Mouse (Mus musculus): Measurements from ENCODE around the gene Hoxa10.

The Hoxa10 gene

DNA sequence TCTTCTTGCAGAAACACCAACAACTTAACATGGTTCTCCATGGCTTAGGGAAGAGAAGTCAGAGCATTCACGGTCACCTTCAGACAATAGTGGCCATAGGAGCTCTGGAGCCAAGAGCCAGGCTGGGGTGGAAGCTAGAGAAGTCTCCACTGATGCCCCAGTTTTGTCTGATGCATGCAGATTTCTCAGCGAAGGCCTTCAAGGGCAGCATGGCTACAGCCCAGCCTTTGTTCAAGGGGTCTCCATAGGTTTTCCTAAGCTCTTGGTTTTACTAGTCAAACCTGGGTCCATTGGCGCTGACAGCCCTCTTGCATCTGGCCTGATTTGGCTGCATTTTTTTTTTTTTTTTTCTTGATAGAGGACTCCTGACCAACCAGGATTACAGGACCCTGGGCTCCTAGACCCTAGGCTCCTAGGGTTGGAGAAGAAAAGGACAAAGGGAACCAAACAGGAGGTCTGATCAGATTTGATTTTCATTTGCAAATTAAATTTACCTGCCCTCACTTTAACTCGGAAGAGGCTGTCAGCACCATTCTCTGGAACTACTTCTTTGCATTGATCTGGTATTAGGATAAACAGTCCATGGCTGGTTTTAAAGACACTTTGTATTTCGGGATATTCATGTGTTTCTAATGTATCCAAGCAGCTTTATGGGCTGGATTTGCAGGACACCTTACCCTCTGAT is 23.6 kb upstream of the Hoxa10 start:
- in situ Hi-C loops (cut with MboI, MseI) = loop anchor here (5.0 to 10.0 kb wide), 3 partner anchors 37 to 581 kb away; partner anchors contain the start of gene Evx1

DNA sequence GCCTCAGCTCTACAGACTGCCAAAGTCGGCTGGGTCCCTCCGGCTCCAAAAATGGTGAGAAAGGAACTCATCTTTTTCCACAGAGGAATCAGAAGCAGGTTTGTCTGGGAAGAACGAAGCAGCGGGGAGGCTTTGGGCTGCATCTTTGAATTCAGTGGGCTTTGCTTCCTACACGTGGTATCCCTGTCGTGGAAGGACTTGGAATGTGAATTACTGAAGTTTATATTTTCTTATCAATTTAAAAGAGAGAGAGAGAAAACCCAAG is 22.6 kb upstream of the Hoxa10 start:
- in situ Hi-C loops (cut with MboI, MseI) = loop anchor here (5.0 to 10.0 kb wide), 3 partner anchors 36 to 582 kb away; partner anchors contain the start of gene Evx1

DNA sequence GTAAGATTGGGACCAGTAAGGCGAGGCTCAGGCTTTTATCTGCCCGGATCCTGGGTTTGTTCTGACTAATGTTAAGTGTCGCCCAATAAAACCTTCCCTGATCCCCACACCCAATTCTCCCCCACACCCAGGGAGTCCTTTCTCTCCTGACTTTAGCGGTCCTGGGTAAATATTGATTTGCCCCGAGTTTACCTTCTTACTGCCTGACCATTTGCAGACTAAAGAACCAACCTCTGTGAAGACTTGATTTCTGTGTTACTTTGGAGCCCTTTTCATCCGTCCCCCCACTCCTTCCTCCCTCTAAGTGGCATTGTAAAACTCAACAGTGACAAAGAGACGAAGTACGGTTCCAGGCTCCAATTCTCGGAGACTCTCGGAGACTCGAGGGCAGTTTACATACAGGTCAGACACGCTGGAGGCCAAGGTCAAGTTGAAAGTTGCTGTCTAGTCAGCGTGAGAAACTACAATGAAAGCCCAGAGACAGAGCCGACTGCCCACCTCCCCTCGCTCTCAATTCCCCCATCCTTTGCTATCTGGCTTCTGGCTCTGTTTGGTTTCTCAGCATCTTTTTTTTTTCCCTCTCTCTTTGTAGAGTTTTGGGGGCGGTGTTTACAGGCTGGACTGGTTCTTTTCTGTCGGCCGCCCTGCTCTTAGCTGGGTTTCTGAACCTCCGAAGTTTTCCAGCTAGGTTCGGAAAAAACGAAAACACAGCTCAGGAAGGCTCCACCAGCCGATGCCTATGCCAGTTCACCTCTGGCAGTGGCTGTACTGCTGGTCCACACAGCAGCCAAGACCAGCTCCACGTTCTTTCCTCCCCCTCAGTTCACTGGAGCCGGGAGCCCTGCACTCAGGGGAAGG is 22.0 kb upstream of the Hoxa10 start:
- in situ Hi-C loops (cut with MboI, MseI) = loop anchor here (5.0 to 10.0 kb wide), 3 partner anchors 35 to 582 kb away; partner anchors contain the start of gene Evx1

DNA sequence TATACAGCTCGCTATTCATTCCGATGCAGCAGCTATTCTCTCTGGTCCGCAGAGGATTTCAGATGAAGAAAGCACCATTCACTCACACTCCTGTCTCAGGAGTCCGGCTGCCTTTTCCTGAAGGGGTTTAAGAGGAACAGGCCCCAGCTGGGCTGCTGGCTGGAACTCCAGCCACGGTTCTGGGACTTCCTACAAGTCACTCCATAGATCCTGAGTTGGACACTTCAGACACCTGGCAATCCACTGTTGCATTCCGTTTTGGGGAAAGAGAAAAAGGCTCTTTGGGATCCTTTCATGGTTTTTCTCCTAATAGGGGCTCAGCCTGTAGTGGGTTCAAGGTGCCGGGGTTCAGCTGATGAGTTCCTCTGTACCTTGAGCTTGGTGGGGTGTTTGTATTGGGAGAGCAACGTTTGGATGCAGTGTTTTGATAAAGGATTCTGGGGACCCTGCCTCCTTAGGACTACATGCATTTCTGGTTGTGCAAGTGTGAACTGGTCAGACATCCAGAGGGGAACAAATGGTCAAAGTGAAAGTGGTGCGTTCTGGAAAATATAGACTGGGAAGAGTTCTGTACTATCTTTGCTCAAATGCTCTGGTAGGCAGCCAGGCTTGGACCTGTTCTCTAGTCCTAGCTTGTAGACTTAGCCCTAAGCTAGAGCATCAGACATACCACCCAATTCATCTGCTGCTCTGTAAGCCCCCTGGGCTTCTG is 21.3 kb upstream of the Hoxa10 start:
- in situ Hi-C loops (cut with MboI, MseI) = loop anchor here (5.0 to 10.0 kb wide), 3 partner anchors 35 to 583 kb away; partner anchors contain the start of gene Evx1

DNA sequence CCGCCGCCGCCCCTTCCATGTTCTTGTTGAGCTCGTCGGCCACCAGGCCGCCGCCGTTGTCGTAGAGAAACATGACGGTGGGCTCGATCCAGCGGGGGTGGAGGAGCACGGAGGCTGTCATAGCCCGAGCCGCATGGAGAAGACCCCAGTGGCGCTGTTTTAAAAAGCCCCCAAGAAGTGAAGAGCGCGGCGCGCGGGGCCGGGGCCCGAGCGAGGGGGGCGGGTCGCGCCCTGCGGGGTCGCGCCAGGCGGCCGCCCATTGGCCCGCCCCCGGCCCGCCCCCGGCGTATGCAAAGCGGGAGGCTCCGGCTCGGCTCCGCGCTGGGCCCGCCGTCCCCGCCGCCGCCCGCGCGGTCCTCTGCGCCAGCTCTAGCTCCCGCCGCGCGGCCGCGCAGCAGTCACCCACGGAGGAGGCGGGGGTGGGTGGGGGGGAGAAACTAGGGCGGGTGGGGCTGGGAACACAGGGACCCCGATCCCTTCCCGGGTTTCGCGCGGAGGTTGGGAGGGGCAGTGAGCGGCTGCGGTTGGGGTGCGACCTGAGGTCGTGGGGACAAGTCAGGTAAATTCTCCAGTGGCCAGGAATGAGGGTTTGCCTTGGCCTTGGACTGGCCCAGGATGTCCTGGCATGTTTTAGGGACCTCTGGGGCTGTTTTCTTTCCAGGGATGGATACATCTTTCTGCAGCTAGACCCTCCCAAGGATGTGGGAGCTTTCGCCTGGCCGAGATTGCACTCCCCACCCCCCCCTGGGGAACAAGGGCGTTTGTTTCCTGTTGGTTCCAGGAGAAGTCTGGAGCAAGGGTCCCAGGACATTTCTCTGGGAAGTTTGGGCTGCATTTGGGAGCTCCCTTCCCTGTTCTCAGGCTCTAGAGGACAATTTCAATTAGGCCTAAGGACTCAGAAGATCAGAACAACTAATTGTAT is 20.3 kb upstream of the Hoxa10 start, which contains the start of gene Hoxa13:
TSS of gene Hoxa13 (minus strand) at position 227 of the 922 bp plus-strand sequence.
- in situ Hi-C loops (cut with MboI, MseI) = loop anchor here (5.0 to 10.0 kb wide), 3 partner anchors 34 to 584 kb away; partner anchors contain the start of gene Evx1

DNA sequence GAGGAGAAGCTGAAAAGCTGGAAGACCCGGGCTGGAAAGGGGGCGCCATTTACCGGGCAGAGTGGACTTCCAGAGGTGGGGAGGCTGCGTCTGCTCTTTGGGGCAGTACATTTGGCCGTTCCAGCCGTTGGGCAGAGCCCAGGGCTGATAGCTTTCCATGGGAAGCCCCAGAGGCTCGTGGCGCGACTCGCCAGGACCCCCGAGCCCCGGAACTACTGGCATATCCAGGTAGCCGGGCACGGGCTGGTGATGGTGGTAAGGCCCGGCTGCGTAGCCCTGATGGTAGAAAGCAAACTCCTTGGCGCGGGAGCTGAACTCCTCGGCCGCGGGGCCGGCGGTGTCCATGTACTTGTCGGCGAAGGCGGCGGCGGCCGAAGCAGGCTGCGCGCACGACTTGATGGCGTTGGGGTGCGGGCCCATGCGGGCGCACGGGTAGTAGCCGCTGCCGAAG is 19.2 kb upstream of the Hoxa10 start:
- in situ Hi-C loops (cut with MboI, MseI) = loop anchor here (5.0 to 10.0 kb wide), 4 partner anchors 33 to 662 kb away; partner anchors contain the start of gene Evx1

DNA sequence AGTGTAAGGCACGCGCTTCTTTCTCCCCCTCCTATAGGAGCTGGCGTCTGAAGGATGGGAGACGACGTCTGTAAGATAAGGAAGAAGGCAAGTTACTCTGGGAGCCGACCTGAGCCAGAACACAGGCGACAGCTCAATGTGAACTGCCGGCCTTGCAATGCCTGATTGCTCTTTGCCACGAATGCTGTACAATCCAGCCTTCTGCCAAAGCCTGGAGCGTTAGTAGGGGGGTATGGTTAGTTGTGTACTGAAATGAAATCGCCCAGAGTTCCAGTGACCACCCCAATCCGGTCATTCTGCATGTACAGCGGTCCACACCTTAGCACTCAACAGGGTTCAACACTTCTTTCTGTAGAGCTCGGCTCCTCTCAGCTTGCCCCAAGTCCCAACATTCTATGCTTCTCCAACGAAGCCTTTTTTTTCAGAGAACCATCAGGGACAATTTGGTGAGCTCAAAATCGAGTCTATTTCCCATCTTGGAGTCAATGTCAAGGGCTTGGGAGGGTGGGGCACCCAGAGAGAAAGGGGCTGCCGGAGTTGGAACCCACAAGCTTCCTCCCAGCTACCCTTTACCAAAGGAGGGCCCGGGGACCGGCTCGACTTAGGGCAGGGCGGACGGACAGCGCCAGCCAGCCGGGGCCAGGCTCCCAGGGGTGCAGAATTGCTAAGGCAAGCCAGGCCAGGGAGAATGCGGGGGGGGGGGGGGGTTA is 18.6 kb upstream of the Hoxa10 start:
- in situ Hi-C loops (cut with MboI, MseI) = loop anchor here (5.0 kb wide), 1 partner anchor 663 kb away; no protein-coding TSS in a partner anchor

DNA sequence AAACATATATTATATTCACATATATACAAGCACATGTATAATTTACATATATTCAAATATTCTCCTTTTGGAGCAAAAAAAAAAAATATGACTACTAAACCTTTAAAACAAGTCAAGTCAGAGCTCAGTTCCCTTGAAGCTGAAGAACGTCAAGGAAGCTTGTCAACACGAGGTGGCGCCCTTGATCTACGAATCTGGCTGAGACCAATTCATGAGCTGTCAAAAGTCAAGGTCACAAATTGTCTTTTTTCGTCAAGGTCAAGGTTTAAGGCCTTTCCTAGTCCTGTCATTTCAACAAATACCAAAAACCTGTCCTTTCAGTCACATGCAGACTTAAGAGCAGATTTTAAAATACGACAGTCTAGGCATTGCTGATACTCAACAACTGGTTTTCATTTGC is 16.3 kb upstream of the Hoxa10 start:
- in situ Hi-C loops (cut with MboI, MseI) = loop anchor here (5.0 kb wide), 1 partner anchor 665 kb away; no protein-coding TSS in a partner anchor

DNA sequence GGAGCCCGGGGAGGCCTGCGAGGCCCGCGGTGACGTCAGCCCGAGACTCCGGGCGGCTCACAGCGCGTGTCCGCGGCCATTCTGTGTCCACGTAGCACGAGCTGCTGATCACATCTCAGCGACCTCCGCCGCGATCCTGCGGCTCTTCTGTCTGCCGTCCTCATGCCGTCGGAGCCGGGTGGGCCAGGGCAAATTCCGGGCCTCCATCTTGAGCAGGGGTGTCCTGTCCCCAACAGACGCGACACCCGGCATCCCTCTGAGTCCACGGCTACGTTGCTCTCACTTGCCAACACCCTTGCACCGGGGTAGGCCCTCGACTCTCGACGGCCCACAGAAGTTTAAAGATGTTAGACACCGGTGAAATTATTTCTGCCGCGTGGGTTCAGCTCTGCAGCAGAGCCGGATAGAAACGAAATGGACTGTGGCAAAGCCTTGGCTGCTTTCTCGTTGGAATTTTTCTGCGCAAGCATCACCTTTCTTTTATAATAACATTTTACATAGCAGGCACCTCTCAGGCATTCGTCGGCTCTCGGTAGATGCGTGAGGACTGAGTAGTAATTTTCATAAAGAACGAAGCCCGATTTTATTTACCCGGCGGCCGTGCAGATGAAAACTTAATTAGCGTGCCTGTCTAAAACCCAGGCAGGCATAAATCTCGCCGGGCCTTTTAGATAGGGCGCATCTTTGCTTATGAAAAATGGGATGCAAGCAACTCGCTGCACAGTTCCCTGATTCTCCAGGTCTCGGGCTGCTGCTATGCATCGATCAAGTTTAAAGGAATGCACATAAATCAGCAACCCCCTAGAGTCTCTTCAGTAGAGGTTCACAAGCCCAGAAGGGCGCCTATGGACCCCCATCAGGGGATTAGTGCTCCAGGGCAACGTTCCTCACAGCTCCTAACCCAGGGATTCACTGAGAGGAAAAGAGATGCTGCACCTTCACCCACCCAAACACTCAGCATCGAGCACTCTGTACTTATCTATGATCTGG is 13.2 kb upstream of the Hoxa10 start:
- in situ Hi-C loops (cut with MboI, MseI) = no loop called here

DNA sequence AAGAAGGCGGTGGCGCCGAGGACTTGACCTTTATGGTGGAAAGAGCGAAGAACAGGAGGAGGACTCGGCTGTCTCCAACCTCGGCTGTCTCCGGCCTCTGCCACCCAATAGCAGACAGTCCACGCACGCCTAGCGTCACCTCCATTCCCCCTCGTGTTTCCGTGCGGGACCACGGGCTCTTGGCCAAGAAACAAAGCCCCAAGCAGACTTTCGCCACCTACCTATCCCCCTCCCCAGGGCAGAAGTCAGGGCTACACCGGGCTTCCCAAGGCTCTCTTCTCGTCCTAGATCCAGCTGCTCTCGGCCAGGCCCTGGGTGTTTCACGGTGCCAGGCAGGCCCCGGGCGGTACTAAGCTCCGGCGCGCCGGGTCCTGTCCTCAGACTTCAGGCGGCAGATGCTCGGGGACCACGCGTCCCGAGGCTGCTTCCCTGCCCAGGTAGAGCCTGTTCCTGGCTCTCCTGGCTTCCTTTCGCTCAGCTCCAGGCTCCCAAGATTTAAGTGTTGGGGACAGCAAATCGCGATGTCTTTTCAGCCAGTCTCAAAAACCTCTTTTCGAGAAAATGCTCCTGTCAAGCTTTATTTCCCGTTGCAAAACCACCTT is 12.2 kb upstream of the Hoxa10 start:
- in situ Hi-C loops (cut with MboI, MseI) = no loop called here

DNA sequence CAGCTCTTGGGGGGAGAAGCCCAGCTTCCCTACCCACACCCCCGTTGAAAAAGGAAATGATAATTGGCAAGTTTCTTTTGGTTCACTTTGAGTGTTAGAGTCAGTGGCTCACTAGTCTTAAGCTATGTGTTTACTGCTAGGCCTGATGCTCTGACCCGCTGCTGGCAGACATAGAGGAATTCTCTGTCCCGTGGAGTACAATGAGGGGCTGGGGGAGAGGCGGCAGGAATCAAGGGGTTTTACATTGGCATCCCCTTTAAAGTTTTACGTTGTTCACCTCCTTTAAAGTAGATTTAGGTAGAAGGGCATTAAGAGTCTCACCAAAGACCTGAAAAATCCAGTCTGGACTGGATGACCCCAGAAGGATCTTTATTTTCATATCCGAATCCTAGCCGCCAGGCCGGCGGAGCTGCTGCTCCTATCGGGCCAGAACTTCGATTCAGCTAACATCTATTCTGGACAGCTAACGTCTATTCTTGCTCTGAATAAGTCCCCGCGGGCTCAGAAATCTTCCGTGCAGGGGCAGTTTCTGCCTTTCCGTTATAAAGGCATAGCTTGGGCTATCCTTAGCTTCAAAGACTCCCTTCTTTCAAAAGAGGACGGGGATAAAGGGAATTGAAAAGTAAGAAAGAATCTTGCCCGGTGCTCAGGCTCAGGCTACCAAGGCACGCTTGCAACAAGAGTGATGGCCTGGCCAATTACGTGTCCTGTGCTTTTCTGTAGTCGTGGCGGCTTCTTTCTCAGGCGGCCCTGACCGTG is 11.5 kb upstream of the Hoxa10 start:
- in situ Hi-C loops (cut with MboI, MseI) = no loop called here

DNA sequence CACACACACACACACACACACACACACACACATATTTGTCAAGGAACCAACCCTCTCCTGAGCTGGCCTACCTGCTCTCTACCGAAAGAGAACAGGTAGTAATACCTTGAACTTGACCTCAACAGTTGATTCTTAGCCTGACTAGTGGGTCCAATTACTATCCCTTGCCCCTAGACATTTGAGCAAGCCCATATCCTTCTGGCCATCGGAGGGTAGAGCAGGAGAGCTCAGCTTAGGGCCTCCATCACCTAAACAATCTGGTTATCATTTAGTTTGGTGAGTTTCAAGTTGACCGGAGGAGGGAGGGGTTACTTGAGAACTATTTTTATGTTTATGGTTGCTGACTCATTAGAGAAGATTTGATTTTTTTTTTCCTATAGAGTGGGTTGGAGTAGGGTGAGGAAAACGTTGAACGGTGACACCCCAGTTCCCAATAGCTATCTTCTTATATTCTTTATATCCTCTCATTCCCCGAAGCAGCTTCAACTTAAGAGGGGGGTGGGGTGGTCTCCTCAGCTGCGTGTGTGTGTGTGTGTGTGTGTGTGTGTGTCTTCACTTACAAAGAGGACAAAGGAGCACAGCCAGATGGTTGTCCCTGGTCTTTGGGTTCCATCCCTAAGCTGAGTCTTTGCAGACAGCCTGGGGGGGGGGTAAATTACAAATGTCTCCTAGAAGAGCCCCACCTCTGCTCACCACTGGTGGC is 10.7 kb upstream of the Hoxa10 start:
- in situ Hi-C loops (cut with MboI, MseI) = no loop called here

DNA sequence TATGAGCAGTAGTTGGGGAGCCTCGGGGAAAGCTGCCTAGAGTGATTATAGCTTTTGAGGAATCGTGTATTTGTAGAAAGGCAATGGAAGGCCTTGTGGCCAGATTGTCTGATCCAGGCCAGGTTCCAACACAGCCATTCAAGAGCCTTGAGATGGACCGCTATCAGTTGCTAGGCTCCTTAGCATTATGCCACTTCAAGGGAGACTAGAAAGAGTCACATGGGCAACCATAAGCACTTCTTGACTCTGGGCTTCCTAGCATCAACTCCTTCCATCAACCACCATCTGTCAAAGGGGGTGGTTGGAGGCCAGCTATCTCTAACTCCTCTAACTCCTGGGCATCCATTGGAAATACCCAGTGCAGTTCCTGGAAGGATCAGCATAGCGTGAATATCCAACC is 9.2 kb upstream of the Hoxa10 start:
- in situ Hi-C loops (cut with MboI, MseI) = loop anchor here (25.0 kb wide), 1 partner anchor 1037 kb away; the partner anchor contains the start of gene Creb5

DNA sequence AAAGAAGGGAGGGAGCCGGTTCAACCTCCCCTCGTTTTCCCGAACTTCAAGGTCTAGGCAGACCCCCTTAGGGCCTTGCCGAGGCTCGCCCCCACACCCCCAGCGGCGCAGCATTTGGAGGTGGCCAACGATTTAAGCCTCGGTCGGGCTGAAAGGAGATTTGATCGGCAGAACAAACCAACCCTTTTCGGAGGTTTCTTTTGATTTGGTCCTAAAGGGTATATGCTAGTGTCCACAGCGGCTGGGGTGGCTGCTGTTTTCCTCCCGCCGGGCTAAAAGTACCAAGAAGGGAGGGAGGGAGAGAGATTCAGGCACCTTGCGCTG is 8.7 kb upstream of the Hoxa10 start:
- in situ Hi-C loops (cut with MboI, MseI) = loop anchor here (25.0 kb wide), 1 partner anchor 1038 kb away; the partner anchor contains the start of gene Creb5

DNA sequence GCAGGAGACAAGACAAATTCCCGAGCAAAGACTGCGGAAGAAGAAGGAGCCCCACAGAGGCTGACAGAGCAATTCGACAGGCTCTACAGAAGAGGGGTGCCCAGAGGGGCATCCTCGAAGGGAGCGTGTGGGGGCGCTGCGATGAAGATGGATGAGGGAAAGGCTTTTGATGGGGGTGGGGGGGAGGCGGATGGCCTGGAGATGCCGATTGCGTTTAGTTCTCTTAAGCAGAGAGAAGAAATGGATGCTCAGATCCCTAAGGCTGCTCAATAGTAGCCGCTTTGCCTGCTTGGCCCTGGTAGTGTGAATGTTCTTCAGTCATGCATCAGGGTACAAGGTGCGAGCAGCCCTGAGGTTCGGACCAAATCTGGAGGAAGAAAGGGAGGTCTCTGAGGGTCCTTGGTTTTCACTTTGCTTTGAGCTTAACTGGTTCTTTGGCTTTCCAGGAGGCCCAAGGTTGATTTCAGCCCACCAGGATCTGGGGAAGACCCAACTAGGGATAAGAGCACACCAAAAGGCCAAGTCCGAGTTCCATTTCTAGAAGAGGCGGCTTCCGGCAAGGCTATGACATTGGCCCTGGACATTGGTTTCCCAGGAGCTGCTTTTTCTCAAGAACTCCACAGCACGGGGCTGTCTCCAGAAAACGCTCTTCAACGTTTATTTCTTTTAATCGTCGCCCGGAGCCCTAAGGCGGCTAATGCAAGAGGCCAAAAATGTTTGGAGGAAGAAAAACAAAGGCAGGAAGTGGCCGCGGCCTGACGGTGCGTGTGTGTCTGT is 8.2 kb upstream of the Hoxa10 start:
- in situ Hi-C loops (cut with MboI, MseI) = loop anchor here (25.0 kb wide), 1 partner anchor 1038 kb away; the partner anchor contains the start of gene Creb5

Measured in T-helper 1 cell (primary cell).